Mouse (Mus musculus) stomach, embryonic 14.5 days (tissue): Measurements from ENCODE around the gene Sept10. TPM values are rescaled to one million over a fixed set of nuclear protein-coding genes. Genes with fewer than 3 reads are reported as not detected.
"Not testable (repeated sequence)": the region's sequence is repeated elsewhere in the genome, so short reads cannot be mapped to it uniquely, and the experiment has no call there.

Source experiments
- ATAC-seq: fragments of 200-750 bp; cut with Nextera tagmentation; 2 replicates; pipeline ENCODE4 v1.8.0; 2017; ENCODE audit warnings: low read depth, moderate TSS enrichment; ENCODE audit not compliant: insufficient number of reproducible peaks, insufficient read depth, low FRiP score
- H3K27ac ChIP-seq: fragments of 300-500 bp; sonication (generic); 2 replicates; pipeline ENCODE4 v1.5.1; 2014; ENCODE audit warnings: mild to moderate bottlenecking, low read length, moderate library complexity, mixed read lengths
- H3K27me3 ChIP-seq: fragments of 300-500 bp; sonication (generic); 2 replicates; pipeline ENCODE4 v1.6.1; 2014; ENCODE audit warnings: low read length, control low read depth, mixed read lengths; ENCODE audit not compliant: control insufficient read depth, insufficient read depth
- H3K36me3 ChIP-seq: fragments of 300-500 bp; sonication (generic); 2 replicates; pipeline ENCODE4 v1.6.1; 2014; ENCODE audit warnings: mild to moderate bottlenecking, control low read depth, low read length, moderate library complexity, mixed read lengths; ENCODE audit not compliant: control insufficient read depth, insufficient read depth
- H3K4me1 ChIP-seq: fragments of 300-500 bp; sonication (generic); 2 replicates; pipeline ENCODE4 v1.6.1; 2014; ENCODE audit warnings: low read length, control low read depth, mixed read lengths; ENCODE audit not compliant: control insufficient read depth, insufficient read depth
- H3K4me2 ChIP-seq: fragments of 300-500 bp; sonication (generic); replicated peaks from 2 replicates; pipeline ENCODE4 v1.6.1; 2014; ENCODE audit warnings: low read depth, low read length, control low read depth
- H3K4me3 ChIP-seq: fragments of 300-500 bp; sonication (generic); 2 replicates; pipeline ENCODE4 v1.5.1; 2014; ENCODE audit warnings: low read depth, low read length, control low read depth
- H3K9ac ChIP-seq: fragments of 300-500 bp; sonication (generic); replicated peaks from 2 replicates; pipeline ENCODE4 v1.6.1; 2014; ENCODE audit warnings: low read depth, mild to moderate bottlenecking, control low read depth, low read length, moderate library complexity, mixed read lengths
- H3K9me3 ChIP-seq: fragments of 300-500 bp; sonication (generic); 2 replicates; pipeline ENCODE4 v1.6.1; 2016; ENCODE audit warnings: low read depth, low read length, control low read depth; ENCODE audit not compliant: control insufficient read depth
- WGBS: fragments of 180-500 bp; shearing (Covaris S2); extraction: QIAGEN DNeasy Blood & Tissue Kit; methylation state at CpG from one replicate; pipeline ENCODE4 v1.1.7; 2014; 5-methylcytosine and 5-hydroxymethylcytosine counted together
- polyA plus RNA-seq: library from polyadenylated mRNA; unstranded; fragments of >200 nt; fragmentation: Nextera tagmentation; extraction: Ambion mirVana; gene quantifications from 2 replicates; pipeline ENCODE4 v1.2.1, GENCODE M21; 2014

Sept10 gene
- polyA plus RNA-seq, 1 experiment from 2014 or later = 49.7 TPM

DNA sequence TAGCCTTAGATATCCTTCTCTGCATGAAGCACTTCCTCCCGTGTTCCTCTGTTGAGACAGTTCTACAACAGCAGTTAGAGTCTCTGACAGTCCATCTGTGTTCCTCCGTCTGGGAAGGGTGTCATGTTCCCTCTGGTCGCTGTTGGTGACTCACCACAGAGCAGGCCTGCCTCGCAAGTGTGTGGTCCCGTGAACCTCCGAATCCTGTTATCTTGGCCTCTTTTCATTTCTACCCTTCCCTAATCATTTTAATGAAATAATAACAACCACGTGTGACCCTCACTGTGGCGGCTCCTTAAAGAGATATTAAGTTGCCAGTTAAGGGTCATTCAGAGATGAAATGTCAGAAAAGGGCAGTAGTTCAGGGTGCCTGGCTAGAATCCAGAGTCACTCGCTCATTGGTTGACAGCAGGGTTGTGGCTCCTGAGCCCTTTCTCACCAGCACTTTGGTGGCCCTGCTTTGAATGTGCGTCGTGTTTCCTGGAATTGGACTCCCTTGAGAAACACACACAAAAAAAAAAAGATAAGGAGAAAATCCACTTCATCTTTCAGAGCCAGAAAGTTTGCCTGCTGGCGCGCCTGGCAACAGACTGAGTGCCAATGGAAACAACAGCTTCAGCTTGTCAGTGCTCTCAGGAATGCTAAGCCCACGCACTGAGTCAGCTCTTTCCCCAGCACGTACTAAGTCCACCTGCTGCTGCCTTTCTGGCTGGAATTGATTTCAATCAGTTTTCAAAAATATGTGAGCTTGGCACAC is 106.9 kb downstream of the Sept10 start:
- H3K4me2 ChIP-seq = no peak overlapping the region
- H3K27me3 ChIP-seq = no peaks in the 10 kb centered on the region
- H3K4me3 ChIP-seq = no peak overlapping the region
- H3K9ac ChIP-seq = no peak overlapping the region
- H3K9me3 ChIP-seq = no peaks in the 10 kb centered on the region
- no peak for ATAC-seq
- WGBS = 34% methylated on average over 15 of the region's 15 CpGs
- H3K27ac ChIP-seq = no peak overlapping the region
- H3K36me3 ChIP-seq = no peaks in the 10 kb centered on the region
- no peaks in the 10 kb centered on the region for H3K4me1 ChIP-seq

DNA sequence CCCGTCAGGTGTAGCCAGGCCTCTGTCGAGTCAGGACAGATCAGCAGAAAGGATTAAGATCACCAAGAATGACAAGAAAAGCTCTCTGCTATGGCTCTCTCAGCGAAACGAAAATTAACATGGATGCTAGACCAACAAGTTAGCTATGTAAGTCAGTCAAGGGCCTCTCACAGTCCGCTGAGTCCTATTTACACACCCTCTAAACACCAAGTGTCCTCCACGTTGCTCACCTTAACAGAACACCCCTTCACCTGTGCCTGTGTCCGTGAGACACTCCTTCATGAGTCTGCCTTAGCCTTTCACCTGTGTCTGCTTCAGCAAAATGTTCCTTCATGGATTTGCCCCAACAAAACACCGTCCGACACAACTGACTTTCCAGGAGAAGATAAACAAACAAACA is 108.3 kb downstream of the Sept10 start:
- no peaks in the 10 kb centered on the region for H3K27me3 ChIP-seq
- no peaks in the 10 kb centered on the region for H3K36me3 ChIP-seq
- H3K4me3 ChIP-seq = no peak overlapping the region
- no peaks in the 10 kb centered on the region for H3K9me3 ChIP-seq
- no peak for ATAC-seq
- no peaks in the 10 kb centered on the region for H3K4me1 ChIP-seq
- no peak overlapping the region for H3K4me2 ChIP-seq
- H3K9ac ChIP-seq = no peak overlapping the region
- H3K27ac ChIP-seq = no peak overlapping the region
- WGBS = 79% methylated on average over 9 of the region's 9 CpGs

DNA sequence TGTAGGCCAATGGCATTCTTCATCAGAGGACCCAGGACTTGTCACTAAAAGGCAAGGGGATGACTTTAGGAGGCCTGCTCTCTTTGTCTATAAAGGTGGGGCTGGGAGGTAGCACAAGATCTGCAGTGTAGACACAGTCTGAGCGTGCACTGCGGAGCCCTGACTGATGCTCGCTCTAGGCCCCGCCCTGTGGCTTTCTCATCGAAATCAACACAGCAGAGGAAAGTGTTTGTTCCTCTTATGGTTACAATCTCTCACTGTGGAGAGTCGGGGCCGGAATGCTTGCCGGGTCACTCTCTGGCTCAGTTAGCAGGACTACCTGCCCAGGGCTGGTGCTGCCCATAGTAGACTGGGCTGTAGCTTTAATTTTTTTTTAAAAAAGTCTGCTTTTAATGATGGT is 108.9 kb downstream of the Sept10 start:
- H3K36me3 ChIP-seq = no peaks in the 10 kb centered on the region
- H3K4me3 ChIP-seq = no peak overlapping the region
- WGBS = 83% methylated on average over 8 of the region's 8 CpGs
- H3K4me2 ChIP-seq = no peak overlapping the region
- no peaks in the 10 kb centered on the region for H3K4me1 ChIP-seq
- no peak for ATAC-seq
- no peaks in the 10 kb centered on the region for H3K27me3 ChIP-seq
- no peak overlapping the region for H3K9ac ChIP-seq
- H3K9me3 ChIP-seq = no peaks in the 10 kb centered on the region
- H3K27ac ChIP-seq = no peak overlapping the region

DNA sequence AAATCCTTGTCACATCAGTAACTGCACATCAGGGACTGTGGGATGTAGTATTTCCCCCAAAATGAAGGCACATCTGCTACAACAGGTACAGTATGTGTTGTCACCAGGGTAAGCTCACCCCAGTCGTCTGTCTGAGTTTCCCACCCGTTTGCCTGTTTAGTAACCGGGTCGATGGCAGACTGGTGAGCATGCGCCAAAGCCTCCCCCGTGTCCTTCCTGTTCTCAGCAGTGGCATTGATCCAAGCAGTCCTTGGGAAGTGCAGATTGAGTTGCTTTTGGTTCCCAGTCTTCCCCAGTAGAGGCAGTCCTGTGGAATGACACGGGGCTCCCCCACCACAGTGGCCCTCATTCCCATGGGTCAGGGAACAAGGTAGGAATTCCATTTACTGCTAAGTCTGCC is 111.3 kb downstream of the Sept10 start:
- Histone ChIP-seq H3K9me3 (no peaks in the 10 kb centered on the region), H3K27me3 (no peaks in the 10 kb centered on the region), H3K9ac (no peak overlapping the region), H3K4me1 (no peaks in the 10 kb centered on the region), H3K4me3 (no peak overlapping the region), H3K4me2 (no peak overlapping the region), H3K36me3 (no peaks in the 10 kb centered on the region), H3K27ac (no peak overlapping the region)
- WGBS = 93% methylated on average over 7 of the region's 7 CpGs
- ATAC-seq = no peak

DNA sequence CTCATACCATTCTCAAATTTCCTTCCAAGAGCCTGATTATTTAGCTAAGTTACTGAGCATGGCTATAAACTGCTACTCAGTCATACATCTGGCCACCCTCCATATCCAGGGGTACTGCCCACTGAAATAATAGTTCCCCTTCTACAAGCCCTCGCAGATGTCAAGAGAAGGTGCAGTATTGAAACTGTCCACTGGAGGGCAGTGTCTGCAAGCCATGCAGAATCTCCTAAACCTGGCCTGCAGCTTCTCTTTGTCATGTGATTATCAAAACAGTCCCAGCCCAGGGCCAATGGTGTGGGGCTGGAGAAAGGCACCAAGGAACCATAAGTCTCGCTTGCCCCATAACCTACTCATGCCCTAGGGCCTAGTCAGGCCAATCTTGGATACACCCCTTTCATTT is 112.6 kb downstream of the Sept10 start:
- Histone ChIP-seq H3K27ac (no peak overlapping the region), H3K36me3 (no peaks in the 10 kb centered on the region), H3K27me3 (no peaks in the 10 kb centered on the region), H3K9me3 (no peaks in the 10 kb centered on the region), H3K4me1 (no peaks in the 10 kb centered on the region), H3K4me2 (no peak overlapping the region), H3K4me3 (no peak overlapping the region), H3K9ac (no peak overlapping the region)
- peak; percentile 60; the same call in 1 of the 2 replicates for ATAC-seq
- WGBS = 31% methylated on average over 2 of the region's 2 CpGs

DNA sequence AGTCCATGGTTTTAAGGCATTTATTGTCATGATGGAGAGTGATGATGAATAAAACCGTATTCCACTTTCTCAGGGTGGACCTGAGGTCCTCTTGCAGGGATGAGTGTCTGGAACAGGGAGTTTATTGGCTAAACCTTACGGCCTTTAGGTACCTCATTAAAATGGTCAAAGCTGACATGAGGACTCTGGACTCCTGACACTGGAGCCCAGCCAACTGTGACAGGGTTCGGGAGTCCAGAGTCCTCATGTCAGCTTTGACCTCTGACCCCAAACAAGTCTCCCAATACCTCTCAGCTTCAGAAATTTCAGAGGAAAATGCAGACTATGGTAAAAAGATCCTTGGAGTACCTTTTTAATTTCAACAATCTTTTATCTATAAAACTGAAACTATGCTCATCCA is 115.0 kb downstream of the Sept10 start:
- ATAC-seq = no peak
- Histone ChIP-seq H3K4me1 (no peaks in the 10 kb centered on the region), H3K27me3 (no peaks in the 10 kb centered on the region), H3K9me3 (no peaks in the 10 kb centered on the region), H3K36me3 (no peaks in the 10 kb centered on the region), H3K9ac (no peak overlapping the region), H3K4me2 (no peak overlapping the region), H3K27ac (no peak overlapping the region), H3K4me3 (no peak overlapping the region)
- WGBS = 82% methylated on average over 3 of the region's 3 CpGs

DNA sequence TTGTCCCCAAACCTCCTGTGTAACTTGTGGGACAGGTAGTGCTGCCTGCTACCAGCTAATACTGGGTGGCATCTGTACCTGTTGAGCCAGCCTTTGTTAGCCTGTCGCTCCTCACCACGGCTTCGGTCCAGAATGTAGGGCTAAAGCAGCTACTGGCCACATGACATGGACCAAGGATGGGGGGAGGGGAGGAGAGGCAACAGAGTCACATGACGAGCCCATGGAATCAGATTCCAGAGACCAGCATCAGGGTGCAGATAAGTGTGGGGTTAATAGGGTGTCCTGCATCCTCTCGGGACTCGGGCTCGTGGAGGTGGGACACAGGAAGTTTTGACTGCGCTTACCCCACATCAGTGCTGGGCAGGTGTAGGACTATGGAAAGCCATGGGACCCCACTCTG is 115.8 kb downstream of the Sept10 start:
- no peak for ATAC-seq
- WGBS = 68% methylated on average over 8 of the region's 8 CpGs

DNA sequence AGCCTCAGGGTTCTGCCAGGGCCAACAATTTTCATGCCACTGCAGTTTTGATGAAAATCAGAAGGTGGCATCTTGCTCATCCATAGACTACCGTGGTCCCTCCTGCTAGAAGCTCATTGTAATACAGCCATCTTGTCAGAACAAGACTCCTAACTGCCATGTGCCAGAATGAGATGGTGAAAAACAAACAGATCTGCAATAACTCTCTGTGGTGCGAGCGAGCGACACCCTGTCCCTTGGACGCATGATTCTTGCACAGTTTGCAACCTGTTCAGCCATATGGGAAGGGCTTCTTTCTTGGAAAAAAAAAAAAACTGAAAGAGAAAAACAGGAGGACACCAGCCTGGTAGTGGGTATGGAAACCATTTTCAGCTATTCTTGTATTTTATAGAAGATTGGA is 117.0 kb downstream of the Sept10 start:
- H3K9me3 ChIP-seq = no peaks in the 10 kb centered on the region
- no peaks in the 10 kb centered on the region for H3K27me3 ChIP-seq
- no peak overlapping the region for H3K4me3 ChIP-seq
- no peaks in the 10 kb centered on the region for H3K36me3 ChIP-seq
- no peak overlapping the region for H3K9ac ChIP-seq
- no peak overlapping the region for H3K27ac ChIP-seq
- no peak overlapping the region for H3K4me2 ChIP-seq
- no peak for ATAC-seq
- H3K4me1 ChIP-seq = no peaks in the 10 kb centered on the region
- WGBS = 91% methylated on average over 5 of the region's 5 CpGs

More for the DNA sequence above, 115.8 kb downstream of the Sept10 start:
- Histone ChIP-seq H3K9me3 (no peaks in the 10 kb centered on the region), H3K36me3 (no peaks in the 10 kb centered on the region), H3K27me3 (no peaks in the 10 kb centered on the region), H3K4me2 (no peak overlapping the region), H3K9ac (no peak overlapping the region), H3K27ac (no peak overlapping the region), H3K4me3 (no peak overlapping the region), H3K4me1 (no peaks in the 10 kb centered on the region)

DNA sequence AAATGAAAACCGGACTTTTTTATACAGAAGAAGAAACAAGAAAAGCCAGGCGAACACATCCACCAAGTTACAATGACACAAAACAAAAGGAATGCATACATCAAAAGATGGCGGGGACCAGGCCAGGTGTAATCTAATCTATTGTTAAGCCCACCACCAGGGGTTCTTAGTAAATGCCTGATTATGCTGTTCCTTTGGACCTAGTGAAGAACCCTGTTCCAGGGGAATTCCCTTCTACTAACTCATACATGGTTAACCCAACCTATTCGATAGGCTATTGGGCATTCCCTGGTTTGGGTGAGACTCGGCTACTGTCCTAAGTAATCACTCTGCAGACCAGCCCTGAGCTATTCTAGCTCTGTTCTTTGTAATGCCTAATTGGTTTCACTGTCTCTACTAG is 118.6 kb downstream of the Sept10 start:
- WGBS = 89% methylated on average over 5 of the region's 5 CpGs
- not testable (repeated sequence) for H3K4me3 ChIP-seq, H3K36me3 ChIP-seq, ATAC-seq, H3K9ac ChIP-seq, H3K4me2 ChIP-seq, H3K27me3 ChIP-seq, H3K9me3 ChIP-seq, H3K4me1 ChIP-seq, H3K27ac ChIP-seq
